Mouse (Mus musculus): Measurements from ENCODE around the gene Slc13a4.

The Slc13a4 gene

GRCm38 (mm10) chr6:35308037-35308436, at the start of gene Slc13a4:
Gene Slc13a4 (minus strand): TSS chr6:35308131.
- no peak for DNase-seq

- DNase-seq, result no peak
Observed at GRCm38 (mm10) chr6:35355320-35355719, 47.4 kb upstream of the Slc13a4 start.

GRCm38 (mm10) chr6:35354622-35354998, 46.7 kb upstream of the Slc13a4 start:
- no peak for DNase-seq

GRCm38 (mm10) chr6:35353846-35354621, 46.1 kb upstream of the Slc13a4 start:
- DNase-seq, result no peak

- DNase-seq, result no peak
Observed at GRCm38 (mm10) chr6:35353416-35353815, 45.5 kb upstream of the Slc13a4 start.

GRCm38 (mm10) chr6:35352867-35353266, 44.9 kb upstream of the Slc13a4 start:
- no peak for DNase-seq

- no peak for DNase-seq
Observed at GRCm38 (mm10) chr6:35351826-35352225, 43.9 kb upstream of the Slc13a4 start.

GRCm38 (mm10) chr6:35349784-35350183, 41.9 kb upstream of the Slc13a4 start:
- peak; percentile 25 for DNase-seq

- DNase-seq, result no peak
Observed at GRCm38 (mm10) chr6:35338640-35339039, 30.7 kb upstream of the Slc13a4 start.

- no peak for DNase-seq
Observed at GRCm38 (mm10) chr6:35337836-35338235, 29.9 kb upstream of the Slc13a4 start.

- no peak for DNase-seq
Observed at GRCm38 (mm10) chr6:35335452-35335851, 27.5 kb upstream of the Slc13a4 start.

- DNase-seq, result no peak
Observed at GRCm38 (mm10) chr6:35334278-35334677, 26.3 kb upstream of the Slc13a4 start.

GRCm38 (mm10) chr6:35333632-35334031, 25.7 kb upstream of the Slc13a4 start:
- DNase-seq, result no peak

GRCm38 (mm10) chr6:35330834-35331233, 22.9 kb upstream of the Slc13a4 start:
- DNase-seq, result no peak

- DNase-seq, result no peak
Observed at GRCm38 (mm10) chr6:35329956-35330355, 22.0 kb upstream of the Slc13a4 start.

- peak; percentile 9 for DNase-seq
Observed at GRCm38 (mm10) chr6:35326111-35326515, 18.2 kb upstream of the Slc13a4 start, which contains the start of gene Fam180a. Gene Fam180a (minus strand): TSS chr6:35326141.

- DNase-seq, result no peak
Observed at GRCm38 (mm10) chr6:35324306-35324705, 16.4 kb upstream of the Slc13a4 start.

GRCm38 (mm10) chr6:35323046-35323445, 15.1 kb upstream of the Slc13a4 start:
- DNase-seq, result no peak

- DNase-seq, result peak; percentile 22
Observed at GRCm38 (mm10) chr6:35321105-35321504, 13.2 kb upstream of the Slc13a4 start.

GRCm38 (mm10) chr6:35319850-35320249, 11.9 kb upstream of the Slc13a4 start:
- DNase-seq, result no peak

GRCm38 (mm10) chr6:35313520-35313919, 5.6 kb upstream of the Slc13a4 start:
- DNase-seq, result no peak

- DNase-seq, result no peak
Observed at GRCm38 (mm10) chr6:35309406-35309805, 1.5 kb upstream of the Slc13a4 start.

GRCm38 (mm10) chr6:35307136-35307535, 795 bp downstream of the Slc13a4 start:
- no peak for DNase-seq

GRCm38 (mm10) chr6:35303355-35303900, 4.5 kb downstream of the Slc13a4 start:
- peak; percentile 88 for DNase-seq

- no peak for DNase-seq
Observed at GRCm38 (mm10) chr6:35302581-35302980, 5.3 kb downstream of the Slc13a4 start.

Data from kidney, adult 18-20 months (tissue).